Mouse (Mus musculus): ENCODE measurements around the gene Ptchd3. TPM values are rescaled to one million over a fixed set of nuclear protein-coding genes. Genes with fewer than 3 reads are reported as not detected.

The Ptchd3 gene
- polyA plus RNA-seq (2021; fragmentation: Nextera tagmentation), result not detected in 2 replicates
- long read RNA-seq, experiment 1, result 0 reads
- long read RNA-seq, experiment 2, result 0 reads

DNA sequence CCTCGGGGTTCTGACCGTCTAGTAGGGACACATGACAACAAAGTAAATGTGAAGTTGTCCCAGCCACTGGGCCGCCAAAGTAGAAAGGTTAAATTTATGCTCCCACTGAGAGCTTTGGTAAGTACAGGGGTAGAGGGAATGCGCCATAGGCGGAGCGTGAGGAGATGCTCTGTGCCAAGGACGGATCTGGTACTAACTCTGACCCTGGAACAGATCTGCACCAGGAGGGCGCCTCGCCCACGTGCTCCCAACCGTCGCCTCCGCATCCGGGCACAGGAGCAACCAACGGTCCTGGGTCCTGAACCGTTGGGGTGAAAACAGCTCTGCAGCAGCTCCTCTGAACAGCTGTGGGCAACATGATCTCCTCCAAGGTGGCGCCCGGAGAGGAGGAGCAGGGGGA is at the start of gene Ptchd3:
TSS of gene Ptchd3 (plus strand) at position 301 of the 400 bp plus-strand sequence.

Other genes with a start within 250 kb of the Ptchd3 start
- 2.4 and 2.5 TPM in 2 replicates for gene B3gntl1, start 157.1 kb upstream of the Ptchd3 start, polyA plus RNA-seq (2021; fragmentation: Nextera tagmentation)
- 6.0 and 6.6 TPM in 2 replicates for gene Metrnl, start 128.7 kb upstream of the Ptchd3 start, polyA plus RNA-seq (2021; fragmentation: Nextera tagmentation)